Mouse (Mus musculus): Measurements from ENCODE around the gene Raph1. TPM values are rescaled to one million over a fixed set of nuclear protein-coding genes. Genes with fewer than 3 reads are reported as not detected.

The Raph1 gene
- polyA plus RNA-seq, 1 experiment = not detected

GRCm38 (mm10) chr1:60599013-60599701 is 32.3 kb upstream of the Raph1 start:
- TF ChIP-seq POLR2A (IDR thresholded peaks at IDR 0.05; ENCODE audit: insufficient read depth, low read depth, low read length) = no peak
- 90% methylated on average over 6 of the region's 6 CpGs for WGBS
- Histone ChIP-seq H3K27ac (ENCODE audit: insufficient read depth, low read depth, low read length) (no peak overlapping the region), H3K4me3 (ENCODE audit: insufficient read depth, low read depth, low read length) (no peak overlapping the region), H3K4me1 (ENCODE audit: control insufficient read depth, insufficient read depth, low read length) (no peaks in the 10 kb centered on the region)

DNA sequence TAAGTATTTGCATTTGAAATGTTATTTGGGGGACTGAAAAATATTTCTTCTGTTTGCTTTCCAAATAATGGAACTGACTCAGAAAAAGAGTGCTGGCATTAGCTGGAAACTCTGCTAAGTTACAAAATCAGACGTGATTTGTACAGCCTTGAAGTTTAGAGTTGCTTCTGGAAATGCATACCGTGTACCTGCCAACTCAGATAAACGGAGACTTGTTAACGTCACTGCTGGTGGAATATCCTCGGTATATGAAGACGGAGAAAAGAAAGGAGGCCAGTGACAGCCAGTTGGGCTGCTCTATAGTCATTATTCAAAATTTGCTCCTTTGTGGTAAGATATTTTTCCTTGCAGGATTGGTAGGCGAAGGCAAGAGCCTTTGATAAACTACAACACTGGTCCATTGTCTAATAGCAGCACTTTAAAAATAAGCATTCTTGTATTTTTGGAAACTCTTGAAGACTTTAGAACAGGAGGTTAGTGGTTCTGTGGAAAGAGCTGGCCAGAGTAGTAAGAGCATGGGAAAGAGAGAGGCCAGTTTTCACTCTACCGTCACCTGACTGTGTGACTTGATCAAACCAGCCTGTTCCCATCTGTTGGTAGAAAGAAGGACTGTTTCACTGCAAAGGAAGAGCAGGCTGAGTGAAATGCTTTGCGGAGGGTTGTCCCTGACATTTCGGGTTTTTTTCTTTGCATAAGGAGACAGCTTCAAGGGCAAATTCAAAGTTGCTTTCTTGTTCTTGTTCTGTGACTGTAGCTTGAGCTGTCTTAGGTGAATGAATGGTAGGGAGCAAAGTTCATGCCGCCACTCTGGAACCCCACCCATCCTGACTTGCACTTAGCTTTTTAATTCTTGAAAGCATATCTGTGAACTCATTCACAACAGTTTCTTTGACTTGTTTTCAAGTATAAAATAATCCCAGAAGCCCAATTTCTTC is 29.7 kb upstream of the Raph1 start:
- H3K27ac ChIP-seq (ENCODE audit: insufficient read depth, low read depth, low read length) = no peak overlapping the region
- no peaks in the 10 kb centered on the region for H3K4me1 ChIP-seq (ENCODE audit: control insufficient read depth, insufficient read depth, low read length)
- 48% methylated on average over 11 of the region's 11 CpGs for WGBS
- no peak for TF ChIP-seq POLR2A (IDR thresholded peaks at IDR 0.05; ENCODE audit: insufficient read depth, low read depth, low read length)
- TF ChIP-seq CTCF (IDR thresholded peaks at IDR 0.05; ENCODE audit: insufficient read depth, low read depth, low read length) = no peak
- no peak overlapping the region for H3K4me3 ChIP-seq (ENCODE audit: insufficient read depth, low read depth, low read length)

DNA sequence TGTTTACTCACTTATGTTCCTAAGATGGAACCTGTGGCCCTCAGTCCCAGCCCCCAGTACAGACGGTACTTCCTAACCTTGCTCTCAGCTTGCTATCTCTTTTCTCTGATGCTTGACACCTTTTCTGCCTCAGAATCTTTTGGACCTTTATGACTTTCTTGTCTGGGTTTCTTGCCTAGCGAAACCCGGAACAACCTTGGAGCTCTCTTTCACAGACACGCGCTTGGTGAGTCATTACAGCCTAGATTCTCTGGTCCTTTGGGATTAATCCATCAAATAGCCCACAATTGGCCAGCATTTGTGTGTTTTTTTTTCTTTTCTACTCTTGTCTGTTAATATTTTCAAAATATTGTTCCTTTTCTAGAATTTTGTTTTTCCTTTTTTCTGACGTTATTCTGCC is 26.2 kb upstream of the Raph1 start:
- Histone ChIP-seq H3K4me1 (ENCODE audit: control insufficient read depth, insufficient read depth, low read length) (no peaks in the 10 kb centered on the region), H3K27ac (ENCODE audit: insufficient read depth, low read depth, low read length) (no peak overlapping the region), H3K4me3 (ENCODE audit: insufficient read depth, low read depth, low read length) (no peak overlapping the region)
- no peak for TF ChIP-seq POLR2A (IDR thresholded peaks at IDR 0.05; ENCODE audit: insufficient read depth, low read depth, low read length)
- no peak for TF ChIP-seq CTCF (IDR thresholded peaks at IDR 0.05; ENCODE audit: insufficient read depth, low read depth, low read length)
- WGBS = 98% methylated on average over 6 of the region's 6 CpGs

DNA sequence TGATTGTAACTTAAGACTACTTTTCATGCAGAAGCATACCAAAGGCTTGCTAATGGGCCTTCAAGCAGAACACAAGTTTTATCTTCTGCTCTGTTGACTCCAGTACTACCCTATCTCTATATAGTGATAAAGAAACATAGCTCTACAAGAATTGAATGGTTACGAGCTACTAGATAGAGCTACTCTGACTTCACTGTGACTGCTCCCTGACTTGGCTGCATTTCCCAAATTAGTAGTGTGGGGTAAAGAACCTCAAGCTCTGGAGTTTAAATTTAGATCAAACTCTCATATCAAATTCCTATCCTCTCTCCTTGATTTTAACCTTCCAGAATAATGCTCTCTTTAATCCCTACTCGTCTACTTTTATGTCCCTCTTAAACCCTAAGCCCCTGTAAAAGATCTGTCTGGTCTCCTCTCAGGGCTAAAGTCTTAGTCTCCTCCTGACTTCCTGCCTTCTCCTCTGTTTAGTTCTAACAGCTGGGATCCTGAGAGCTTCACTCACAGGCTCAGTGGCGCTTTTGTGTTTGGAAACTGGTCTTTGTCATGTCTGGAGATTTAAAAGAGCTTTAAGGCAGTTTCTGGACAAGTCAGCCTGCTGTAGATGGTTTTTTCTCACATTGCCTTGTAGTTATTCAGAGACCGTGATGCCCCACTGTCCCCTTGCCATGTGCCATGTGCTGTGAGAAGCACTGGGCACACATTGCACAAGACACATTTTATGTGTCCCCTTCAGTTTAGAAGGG is 22.2 kb upstream of the Raph1 start:
- H3K4me1 ChIP-seq (ENCODE audit: control insufficient read depth, insufficient read depth, low read length) = no peaks in the 10 kb centered on the region
- no peak overlapping the region for H3K4me3 ChIP-seq (ENCODE audit: insufficient read depth, low read depth, low read length)
- H3K27ac ChIP-seq (ENCODE audit: insufficient read depth, low read depth, low read length) = no peak overlapping the region
- WGBS = 70% methylated on average over 4 of the region's 4 CpGs
- no peak for TF ChIP-seq POLR2A (IDR thresholded peaks at IDR 0.05; ENCODE audit: insufficient read depth, low read depth, low read length)
- TF ChIP-seq CTCF (IDR thresholded peaks at IDR 0.05; ENCODE audit: insufficient read depth, low read depth, low read length) = no peak

GRCm38 (mm10) chr1:60580990-60581389 is 14.1 kb upstream of the Raph1 start:
- 77% methylated on average over 8 of the region's 8 CpGs for WGBS
- no peak for TF ChIP-seq POLR2A (IDR thresholded peaks at IDR 0.05; ENCODE audit: insufficient read depth, low read depth, low read length)
- no peak for TF ChIP-seq CTCF (IDR thresholded peaks at IDR 0.05; ENCODE audit: insufficient read depth, low read depth, low read length)
- no peak overlapping the region for H3K27ac ChIP-seq (ENCODE audit: insufficient read depth, low read depth, low read length)
- no peaks in the 10 kb centered on the region for H3K4me1 ChIP-seq (ENCODE audit: control insufficient read depth, insufficient read depth, low read length)
- no peak overlapping the region for H3K4me3 ChIP-seq (ENCODE audit: insufficient read depth, low read depth, low read length)

- no peak overlapping the region for H3K4me3 ChIP-seq (ENCODE audit: insufficient read depth, low read depth, low read length)
- TF ChIP-seq POLR2A (IDR thresholded peaks at IDR 0.05; ENCODE audit: insufficient read depth, low read depth, low read length) = no peak
- H3K4me1 ChIP-seq (ENCODE audit: control insufficient read depth, insufficient read depth, low read length) = no peaks in the 10 kb centered on the region
- H3K27ac ChIP-seq (ENCODE audit: insufficient read depth, low read depth, low read length) = no peak overlapping the region
- WGBS = 82% methylated on average over 1 of the region's 1 CpGs
Observed at GRCm38 (mm10) chr1:60579886-60580285, 13.0 kb upstream of the Raph1 start.

- TF ChIP-seq POLR2A (IDR thresholded peaks at IDR 0.05; ENCODE audit: insufficient read depth, low read depth, low read length) (no peak), CTCF (IDR thresholded peaks at IDR 0.05; ENCODE audit: insufficient read depth, low read depth, low read length) (no peak)
- WGBS = 85% methylated on average over 3 of the region's 3 CpGs
- Histone ChIP-seq H3K4me3 (ENCODE audit: insufficient read depth, low read depth, low read length) (no peak overlapping the region), H3K4me1 (ENCODE audit: control insufficient read depth, insufficient read depth, low read length) (no peaks in the 10 kb centered on the region), H3K27ac (ENCODE audit: insufficient read depth, low read depth, low read length) (no peak overlapping the region)
Observed at GRCm38 (mm10) chr1:60572699-60573098, 5.8 kb upstream of the Raph1 start.

- Histone ChIP-seq H3K4me3 (ENCODE audit: insufficient read depth, low read depth, low read length) (no peak overlapping the region), H3K4me1 (ENCODE audit: control insufficient read depth, insufficient read depth, low read length) (no peaks in the 10 kb centered on the region), H3K27ac (ENCODE audit: insufficient read depth, low read depth, low read length) (no peak overlapping the region)
- TF ChIP-seq POLR2A (IDR thresholded peaks at IDR 0.05; ENCODE audit: insufficient read depth, low read depth, low read length) (no peak), CTCF (IDR thresholded peaks at IDR 0.05; ENCODE audit: insufficient read depth, low read depth, low read length) (no peak)
- WGBS = 93% methylated on average over 7 of the region's 7 CpGs
Observed at GRCm38 (mm10) chr1:60569741-60570140, 2.8 kb upstream of the Raph1 start.

DNA sequence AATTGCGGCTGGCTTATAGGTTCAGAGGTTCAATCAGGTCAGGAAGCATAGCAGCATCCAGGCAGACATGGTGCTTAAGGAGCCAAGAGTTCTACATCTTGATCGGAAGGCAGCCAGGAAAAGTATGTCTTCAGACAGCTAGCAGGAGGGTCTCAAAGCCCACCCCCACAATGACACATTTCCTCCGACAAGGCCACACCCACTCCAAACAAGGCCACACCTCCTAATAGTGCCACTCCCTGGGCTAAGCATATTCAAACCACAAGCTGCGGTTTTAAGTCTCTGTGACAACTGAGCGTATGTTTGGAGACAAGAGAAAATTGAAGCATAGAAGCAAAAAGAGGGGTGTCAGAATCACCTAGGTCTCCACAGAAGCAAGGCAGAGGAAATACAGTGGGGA is 2.3 kb upstream of the Raph1 start:
- Histone ChIP-seq H3K27ac (ENCODE audit: insufficient read depth, low read depth, low read length) (no peak overlapping the region), H3K4me1 (ENCODE audit: control insufficient read depth, insufficient read depth, low read length) (no peaks in the 10 kb centered on the region), H3K4me3 (ENCODE audit: insufficient read depth, low read depth, low read length) (no peak overlapping the region)
- WGBS = 76% methylated on average over 5 of the region's 5 CpGs
- no peak for TF ChIP-seq CTCF (IDR thresholded peaks at IDR 0.05; ENCODE audit: insufficient read depth, low read depth, low read length)
- TF ChIP-seq POLR2A (IDR thresholded peaks at IDR 0.05; ENCODE audit: insufficient read depth, low read depth, low read length) = no peak

Data from olfactory bulb, adult 2 months (tissue).